Mouse (Mus musculus) G1E (cell line): Measurements from ENCODE around the gene Iscu.

Source experiments
- CTCF ChIP-seq: IDR thresholded peaks from 2 replicates; pipeline ENCODE4 v1.5.1; 2012; ENCODE audit warnings: low read depth, low read length, inconsistent platforms, mixed read lengths
- GATA1 ChIP-seq: IDR thresholded peaks from 2 replicates; pipeline ENCODE4 v1.6.1; 2012; ENCODE audit warnings: borderline replicate concordance, low read length, inconsistent platforms, mixed read lengths

- no peak for TF ChIP-seq CTCF
- TF ChIP-seq GATA1 = no peak
These were observed 8.1 kb upstream of the Iscu start for GRCm38 (mm10) chr5:113764426-113764825.
